Mouse (Mus musculus) stomach, embryonic 15.5 days (tissue): ENCODE measurements around the gene Fnip1. TPM values are rescaled to one million over a fixed set of nuclear protein-coding genes. Genes with fewer than 3 reads are reported as not detected.
A peak's percentile ranks its signal among the peaks of the same experiment; 100 is the strongest.
"Not testable (repeated sequence)": the region's sequence is repeated elsewhere in the genome, so short reads cannot be mapped to it uniquely, and the experiment has no call there.

Experiments
- ATAC-seq: fragments of 200-750 bp; cut with Nextera tagmentation; 2 replicates; pipeline ENCODE4 v1.8.0; 2017; ENCODE audit warnings: low read depth, moderate number of reproducible peaks, moderate TSS enrichment; ENCODE audit not compliant: insufficient read depth, low FRiP score
- H3K27ac ChIP-seq: fragments of 300-500 bp; sonication (generic); 2 replicates; pipeline ENCODE4 v1.5.1; 2015; ENCODE audit warnings: mild to moderate bottlenecking, inconsistent platforms
- H3K27me3 ChIP-seq: fragments of 300-500 bp; sonication (generic); replicated peaks from 2 replicates; pipeline ENCODE4 v1.6.1; 2015; ENCODE audit warnings: inconsistent platforms
- H3K36me3 ChIP-seq: fragments of 300-500 bp; sonication (generic); 2 replicates; pipeline ENCODE4 v1.6.1; 2015; ENCODE audit warnings: inconsistent platforms
- H3K4me1 ChIP-seq: fragments of 300-500 bp; sonication (generic); 2 replicates; pipeline ENCODE4 v1.6.1; 2015; ENCODE audit warnings: inconsistent platforms
- H3K4me2 ChIP-seq: fragments of 300-500 bp; sonication (generic); 2 replicates; pipeline ENCODE4 v1.6.1; 2015; ENCODE audit warnings: mild to moderate bottlenecking, inconsistent platforms
- H3K4me3 ChIP-seq: fragments of 300-500 bp; sonication (generic); replicated peaks from 2 replicates; pipeline ENCODE4 v1.5.1; 2015; ENCODE audit warnings: inconsistent platforms
- H3K9ac ChIP-seq: fragments of 300-500 bp; sonication (generic); 2 replicates; pipeline ENCODE4 v1.6.1; 2015; ENCODE audit warnings: inconsistent platforms
- H3K9me3 ChIP-seq: fragments of 300-500 bp; sonication (generic); 2 replicates; pipeline ENCODE4 v1.6.1; 2016; ENCODE audit warnings: inconsistent platforms
- WGBS: fragments of 180-500 bp; shearing (Covaris S2); methylation state at CpG from one replicate; pipeline ENCODE4 v1.1.7; 2015; 5-methylcytosine and 5-hydroxymethylcytosine counted together
- polyA plus RNA-seq: library from polyadenylated mRNA; unstranded; fragments of >200 nt; fragmentation: Nextera tagmentation; extraction: Ambion mirVana; gene quantifications from 2 replicates; pipeline ENCODE4 v1.2.1, GENCODE M21; 2015

Gene Fnip1
- polyA plus RNA-seq, 1 experiment from 2014 or later = 10.6 TPM

- Histone ChIP-seq H3K4me3 (no peak overlapping the region), H3K4me2 (no peak overlapping the region), H3K27me3 (no peaks in the 10 kb centered on the region), H3K9me3 (no peaks in the 10 kb centered on the region), H3K4me1 (no peaks in the 10 kb centered on the region), H3K9ac (no peak overlapping the region), H3K36me3 (no peaks in the 10 kb centered on the region), H3K27ac (no peak overlapping the region)
- no peak for ATAC-seq
- 58% methylated on average over 2 of the region's 2 CpGs for WGBS
Observed at GRCm38 (mm10) chr11:54427138-54427537, 10.9 kb upstream of the Fnip1 start.

- Histone ChIP-seq H3K36me3 (no peaks in the 10 kb centered on the region), H3K27ac (no peak overlapping the region), H3K4me1 (no peaks in the 10 kb centered on the region), H3K4me2 (no peak overlapping the region), H3K27me3 (no peaks in the 10 kb centered on the region), H3K9ac (no peak overlapping the region), H3K4me3 (no peak overlapping the region), H3K9me3 (no peaks in the 10 kb centered on the region)
- 51% methylated on average over 12 of the region's 12 CpGs for WGBS
- no peak for ATAC-seq
Observed at GRCm38 (mm10) chr11:54427695-54428352, 10.2 kb upstream of the Fnip1 start.

GRCm38 (mm10) chr11:54429224-54429623 is 8.8 kb upstream of the Fnip1 start:
- H3K9ac ChIP-seq = no peak overlapping the region
- H3K27ac ChIP-seq = no peak overlapping the region
- no peaks in the 10 kb centered on the region for H3K36me3 ChIP-seq
- H3K9me3 ChIP-seq = no peaks in the 10 kb centered on the region
- 75% methylated on average over 2 of the region's 2 CpGs for WGBS
- no peak for ATAC-seq
- H3K4me2 ChIP-seq = no peak overlapping the region
- H3K4me1 ChIP-seq = no peaks in the 10 kb centered on the region
- H3K4me3 ChIP-seq = no peak overlapping the region
- no peaks in the 10 kb centered on the region for H3K27me3 ChIP-seq

- Histone ChIP-seq H3K9ac (no peak overlapping the region), H3K27me3 (no peaks in the 10 kb centered on the region)
Observed at GRCm38 (mm10) chr11:54435797-54436196, 2.2 kb upstream of the Fnip1 start.

GRCm38 (mm10) chr11:54437310-54437822 is 633 bp upstream of the Fnip1 start:
- WGBS = 40% methylated on average over 8 of the region's 8 CpGs
- Histone ChIP-seq H3K4me2 (peak overlapping the region; percentile 47), H3K27ac (peak overlapping the region; percentile 48; the same call in 1 of the 2 replicates), H3K4me3 (peak overlapping the region; percentile 95), H3K9ac (peak overlapping the region; percentile 22; the same call in 1 of the 2 replicates), H3K36me3 (no peaks in the 10 kb centered on the region), H3K27me3 (no peaks in the 10 kb centered on the region), H3K4me1 (0 out of 2 replicates have a peak, but pooled peaks cover 3% of the 10 kb centered on the region), H3K9me3 (no peaks in the 10 kb centered on the region)
- ATAC-seq = no peak

More at GRCm38 (mm10) chr11:54435797-54436196, 2.2 kb upstream of the Fnip1 start:
- WGBS = 94% methylated on average over 1 of the region's 1 CpGs
- H3K9me3 ChIP-seq = no peaks in the 10 kb centered on the region
- no peak overlapping the region for H3K4me2 ChIP-seq
- H3K36me3 ChIP-seq = no peaks in the 10 kb centered on the region
- no peak for ATAC-seq
- H3K4me1 ChIP-seq = 0 out of 2 replicates have a peak, but pooled peaks cover 3% of the 10 kb centered on the region
- H3K27ac ChIP-seq = no peak overlapping the region
- no peak overlapping the region for H3K4me3 ChIP-seq

GRCm38 (mm10) chr11:54438366-54438781 is 375 bp downstream of the Fnip1 start:
- H3K4me1 ChIP-seq = 0 out of 2 replicates have a peak, but pooled peaks cover 3% of the 10 kb centered on the region
- peak; percentile 80 for ATAC-seq
- H3K27ac ChIP-seq = peak overlapping the region; percentile 87
- H3K9ac ChIP-seq = peak overlapping the region; percentile 82
- no peaks in the 10 kb centered on the region for H3K27me3 ChIP-seq
- peak overlapping the region; percentile 60 for H3K4me2 ChIP-seq
- WGBS = under 1% methylated on average over 47 of the region's 47 CpGs
- no peaks in the 10 kb centered on the region for H3K9me3 ChIP-seq
- H3K36me3 ChIP-seq = no peaks in the 10 kb centered on the region
- H3K4me3 ChIP-seq = peak overlapping the region; percentile 95

GRCm38 (mm10) chr11:54438991-54439690 is 1.1 kb downstream of the Fnip1 start:
- Histone ChIP-seq H3K9ac (peak overlapping the region; percentile 82; the same call in 1 of the 2 replicates), H3K27me3 (no peaks in the 10 kb centered on the region), H3K4me3 (peak overlapping the region; percentile 95), H3K4me1 (0 out of 2 replicates have a peak, but pooled peaks cover 3% of the 10 kb centered on the region), H3K9me3 (no peaks in the 10 kb centered on the region), H3K27ac (no peak overlapping the region; the same call in 1 of the 2 replicates), H3K4me2 (peak overlapping the region; percentile 60), H3K36me3 (no peaks in the 10 kb centered on the region)
- no peak for ATAC-seq
- WGBS = 15% methylated on average over 11 of the region's 11 CpGs

GRCm38 (mm10) chr11:54439691-54440029 is 1.7 kb downstream of the Fnip1 start:
- no peak for ATAC-seq
- WGBS = 53% methylated on average over 3 of the region's 3 CpGs
- no peaks in the 10 kb centered on the region for H3K27me3 ChIP-seq
- 0 out of 2 replicates have a peak, but pooled peaks cover 3% of the 10 kb centered on the region for H3K4me1 ChIP-seq
- no peaks in the 10 kb centered on the region for H3K9me3 ChIP-seq
- H3K4me3 ChIP-seq = peak overlapping the region; percentile 95
- H3K36me3 ChIP-seq = no peaks in the 10 kb centered on the region
- peak overlapping the region; percentile 60 for H3K4me2 ChIP-seq
- no peak overlapping the region for H3K9ac ChIP-seq
- H3K27ac ChIP-seq = no peak overlapping the region

GRCm38 (mm10) chr11:54450757-54451156 is 12.8 kb downstream of the Fnip1 start:
- not testable (repeated sequence) for H3K27ac ChIP-seq, ATAC-seq, H3K4me2 ChIP-seq, H3K4me3 ChIP-seq, H3K27me3 ChIP-seq, H3K36me3 ChIP-seq, H3K9me3 ChIP-seq, H3K4me1 ChIP-seq, H3K9ac ChIP-seq
- 80% methylated on average over 3 of the region's 3 CpGs for WGBS

- 64% methylated on average over 1 of the region's 1 CpGs for WGBS
Observed at GRCm38 (mm10) chr11:54454516-54454915, 16.5 kb downstream of the Fnip1 start.

GRCm38 (mm10) chr11:54456875-54457274 is 18.9 kb downstream of the Fnip1 start:
- no peaks in the 10 kb centered on the region for H3K9me3 ChIP-seq
- H3K4me2 ChIP-seq = no peak overlapping the region
- no peak overlapping the region for H3K27ac ChIP-seq
- H3K36me3 ChIP-seq = no peaks in the 10 kb centered on the region
- WGBS = 51% methylated on average over 2 of the region's 2 CpGs
- H3K4me3 ChIP-seq = no peak overlapping the region
- ATAC-seq = no peak
- no peaks in the 10 kb centered on the region for H3K27me3 ChIP-seq
- no peak overlapping the region for H3K9ac ChIP-seq
- no peaks in the 10 kb centered on the region for H3K4me1 ChIP-seq

More at GRCm38 (mm10) chr11:54454516-54454915, 16.5 kb downstream of the Fnip1 start:
- ATAC-seq = no peak
- no peak overlapping the region for H3K27ac ChIP-seq
- no peak overlapping the region for H3K4me2 ChIP-seq
- no peaks in the 10 kb centered on the region for H3K36me3 ChIP-seq
- H3K4me3 ChIP-seq = no peak overlapping the region
- H3K9ac ChIP-seq = no peak overlapping the region
- no peaks in the 10 kb centered on the region for H3K4me1 ChIP-seq
- H3K9me3 ChIP-seq = no peaks in the 10 kb centered on the region
- no peaks in the 10 kb centered on the region for H3K27me3 ChIP-seq

GRCm38 (mm10) chr11:54458168-54458567 is 20.2 kb downstream of the Fnip1 start:
- no peak for ATAC-seq
- Histone ChIP-seq H3K4me2 (no peak overlapping the region), H3K4me3 (no peak overlapping the region), H3K27me3 (no peaks in the 10 kb centered on the region), H3K9ac (no peak overlapping the region), H3K27ac (no peak overlapping the region), H3K36me3 (no peaks in the 10 kb centered on the region), H3K4me1 (no peaks in the 10 kb centered on the region), H3K9me3 (no peaks in the 10 kb centered on the region)
- 88% methylated on average over 1 of the region's 1 CpGs for whole genome bisulfite sequencing
